Mouse (Mus musculus) heart, embryonic 11.5 days (tissue): ENCODE data around the gene AI481877. TPM values are rescaled to one million over a fixed set of nuclear protein-coding genes. Genes with fewer than 3 reads are reported as not detected.

ENCODE experiments used
- ATAC-seq: fragments of 200-750 bp; cut with Nextera tagmentation; replicated peaks from 2 replicates; pipeline ENCODE4 v1.8.0; 2017; ENCODE audit warnings: moderate library complexity; ENCODE audit not compliant: insufficient number of reproducible peaks, low FRiP score, low TSS enrichment
- H3K27ac ChIP-seq: fragments of 300-500 bp; sonication (generic); 2 replicates; pipeline ENCODE4 v1.5.1; 2014; ENCODE audit warnings: mild to moderate bottlenecking, low read depth, low read length
- H3K27me3 ChIP-seq: fragments of 300-500 bp; sonication (generic); 2 replicates; pipeline ENCODE4 v1.6.1; 2014; ENCODE audit warnings: mild to moderate bottlenecking, low read length, mixed read lengths; ENCODE audit not compliant: control insufficient read depth, insufficient read depth
- H3K36me3 ChIP-seq: fragments of 300-500 bp; sonication (generic); 2 replicates; pipeline ENCODE4 v1.6.1; 2014; ENCODE audit warnings: mild to moderate bottlenecking, low read length, moderate library complexity, mixed read lengths; ENCODE audit not compliant: control insufficient read depth, insufficient read depth
- H3K4me1 ChIP-seq: fragments of 300-500 bp; sonication (generic); 2 replicates; pipeline ENCODE4 v1.6.1; 2014; ENCODE audit warnings: low read length; ENCODE audit not compliant: control insufficient read depth, insufficient read depth
- H3K4me2 ChIP-seq: fragments of 300-500 bp; sonication (generic); 2 replicates; pipeline ENCODE4 v1.6.1; 2014; ENCODE audit warnings: mild to moderate bottlenecking, moderate library complexity
- H3K4me3 ChIP-seq: fragments of 300-500 bp; sonication (generic); 2 replicates; pipeline ENCODE4 v1.5.1; 2014; ENCODE audit warnings: low read depth, low read length
- H3K9ac ChIP-seq: fragments of 300-500 bp; sonication (generic); 2 replicates; pipeline ENCODE4 v1.6.1; 2014; ENCODE audit warnings: mild to moderate bottlenecking, low read depth, low read length, moderate library complexity
- H3K9me3 ChIP-seq: fragments of 300-500 bp; sonication (generic); replicated peaks from 2 replicates; pipeline ENCODE4 v1.6.1; 2016; ENCODE audit warnings: low read length; ENCODE audit not compliant: control insufficient read depth
- WGBS: fragments of 180-500 bp; shearing (Covaris S2); extraction: QIAGEN DNeasy Blood & Tissue Kit; methylation state at CpG from one replicate; pipeline ENCODE4 v1.1.7; 2014; ENCODE audit not compliant: insufficient replicate concordance; 5-methylcytosine and 5-hydroxymethylcytosine counted together
- polyA plus RNA-seq: library from polyadenylated mRNA; unstranded; fragments of >200 nt; fragmentation: Nextera tagmentation; extraction: Ambion mirVana; gene quantifications from 2 replicates; pipeline ENCODE4 v1.2.1, GENCODE M21; 2014

AI481877 gene
- polyA plus RNA-seq, 1 experiment from 2014 or later: not detected

DNA sequence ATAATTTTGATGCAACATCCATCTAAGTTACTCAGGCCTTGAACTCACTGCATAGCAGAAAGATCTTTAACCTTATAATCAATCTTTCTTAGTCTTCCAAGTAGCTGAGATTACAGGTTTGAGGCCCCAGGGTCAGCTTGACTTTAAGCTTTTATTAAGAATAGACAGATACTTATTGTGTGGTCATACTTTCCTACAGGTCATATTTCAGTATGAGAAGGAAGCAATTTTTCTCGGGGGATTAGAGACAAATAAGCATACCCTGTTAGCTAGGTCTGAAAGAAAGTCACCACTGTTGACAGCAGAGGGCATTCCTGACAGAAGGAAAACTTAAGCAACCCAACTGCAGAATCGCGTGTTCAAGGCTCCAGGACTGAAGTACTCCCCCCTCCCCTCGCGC lies 130.8 kb downstream of the AI481877 start:
- no peak overlapping the region for H3K4me2 ChIP-seq
- H3K9ac ChIP-seq: no peak overlapping the region
- ATAC-seq: no peak
- WGBS: 82% methylated on average over 5 of the region's 5 CpGs
- H3K36me3 ChIP-seq: no peaks in the 10 kb centered on the region
- H3K27ac ChIP-seq: no peak overlapping the region
- peaks cover 19% of the 10 kb centered on the region for H3K4me1 ChIP-seq
- H3K4me3 ChIP-seq: no peak overlapping the region
- no peaks in the 10 kb centered on the region for H3K27me3 ChIP-seq
- no peaks in the 10 kb centered on the region for H3K9me3 ChIP-seq

DNA sequence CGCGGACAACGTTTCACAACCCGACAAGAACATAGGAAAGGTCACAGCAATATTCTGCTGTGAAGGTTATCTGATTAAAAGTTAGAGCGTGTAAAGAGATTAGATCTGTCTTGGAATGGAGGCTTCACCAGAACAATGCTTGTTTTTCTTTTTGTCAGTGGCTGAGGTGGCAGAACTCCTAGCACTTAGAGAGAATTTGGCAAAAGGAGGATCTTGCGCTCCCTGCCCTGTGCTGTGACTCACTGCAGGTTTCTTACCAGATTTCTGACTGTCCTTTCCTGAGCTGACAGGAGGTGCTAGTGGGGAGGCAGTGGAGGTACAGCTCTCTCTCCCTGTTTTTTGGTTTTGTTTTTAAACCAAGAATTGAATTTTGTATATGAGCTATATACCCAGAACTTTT lies 131.8 kb downstream of the AI481877 start:
- ATAC-seq: no peak
- no peak overlapping the region for H3K9ac ChIP-seq
- no peaks in the 10 kb centered on the region for H3K36me3 ChIP-seq
- 65% methylated on average over 6 of the region's 6 CpGs for WGBS
- H3K9me3 ChIP-seq: no peaks in the 10 kb centered on the region
- no peaks in the 10 kb centered on the region for H3K27me3 ChIP-seq
- peaks cover 22% of the 10 kb centered on the region for H3K4me1 ChIP-seq
- no peak overlapping the region for H3K4me3 ChIP-seq
- no peak overlapping the region for H3K4me2 ChIP-seq
- no peak overlapping the region for H3K27ac ChIP-seq

- ATAC-seq: no peak
- no peak overlapping the region for H3K4me2 ChIP-seq
- peaks cover 20% of the 10 kb centered on the region for H3K4me1 ChIP-seq
- H3K4me3 ChIP-seq: no peak overlapping the region
- H3K36me3 ChIP-seq: no peaks in the 10 kb centered on the region
- no peaks in the 10 kb centered on the region for H3K9me3 ChIP-seq
- no peak overlapping the region for H3K9ac ChIP-seq
- no peak overlapping the region for H3K27ac ChIP-seq
- no peaks in the 10 kb centered on the region for H3K27me3 ChIP-seq
- 53% methylated on average over 8 of the region's 8 CpGs for WGBS
Measured at GRCm38 (mm10) chr4:59006211-59006610, 132.6 kb downstream of the AI481877 start.

GRCm38 (mm10) chr4:59003806-59004200 lies 135.0 kb downstream of the AI481877 start:
- H3K9me3 ChIP-seq: no peaks in the 10 kb centered on the region
- H3K4me2 ChIP-seq: peak overlapping the region; percentile 83
- no peaks in the 10 kb centered on the region for H3K36me3 ChIP-seq
- H3K27me3 ChIP-seq: no peaks in the 10 kb centered on the region
- ATAC-seq: no peak
- peak overlapping the region; percentile 95 for H3K4me3 ChIP-seq
- peak overlapping the region; percentile 96 for H3K9ac ChIP-seq
- no peak overlapping the region for H3K27ac ChIP-seq
- peaks cover 18% of the 10 kb centered on the region for H3K4me1 ChIP-seq
- 24% methylated on average over 7 of the region's 7 CpGs for WGBS

- H3K27me3 ChIP-seq: no peaks in the 10 kb centered on the region
- peak; percentile 98 for ATAC-seq
- peak within 1 kb of the TSS; percentile 95 for H3K4me3 ChIP-seq
- H3K36me3 ChIP-seq: no peaks in the 10 kb centered on the region
- H3K4me1 ChIP-seq: peaks cover 20% of the 10 kb centered on the region
- WGBS: under 1% methylated on average over 84 of the region's 89 CpGs
- peak within 1 kb of the TSS; percentile 86 for H3K27ac ChIP-seq
- peak within 1 kb of the TSS; percentile 96 for H3K9ac ChIP-seq
- no peaks in the 10 kb centered on the region for H3K9me3 ChIP-seq
- H3K4me2 ChIP-seq: peak within 1 kb of the TSS; percentile 83
Measured at GRCm38 (mm10) chr4:59002948-59003805, 135.6 kb downstream of the AI481877 start, which contains the start of gene Gm20503. Gene Gm20503 (plus strand): TSS chr4:59003210.

DNA sequence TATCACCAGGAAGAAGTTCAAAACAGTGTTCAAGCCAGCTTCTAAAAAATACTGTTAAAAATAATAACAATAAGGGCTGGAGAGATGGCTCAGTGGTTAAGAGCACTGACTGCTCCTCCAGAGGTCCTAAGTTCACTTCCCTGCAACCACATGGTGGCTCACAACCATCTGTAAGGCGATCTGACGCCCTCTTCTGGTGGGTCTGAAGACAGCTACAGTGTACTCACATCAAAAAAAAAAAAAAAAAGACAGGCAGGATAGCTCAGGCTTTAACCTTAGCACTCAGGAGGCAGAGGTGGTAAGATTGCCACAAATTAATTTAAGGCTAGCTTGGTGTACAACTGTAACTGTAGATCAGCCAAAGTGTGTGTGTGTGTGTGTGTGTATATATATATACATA lies 138.2 kb downstream of the AI481877 start:
- Histone ChIP-seq H3K27me3 (no peaks in the 10 kb centered on the region), H3K4me2 (no peak overlapping the region), H3K4me3 (no peak overlapping the region), H3K27ac (no peak overlapping the region), H3K9me3 (no peaks in the 10 kb centered on the region), H3K36me3 (no peaks in the 10 kb centered on the region), H3K9ac (no peak overlapping the region), H3K4me1 (peaks cover 20% of the 10 kb centered on the region)
- ATAC-seq: no peak
- WGBS: 2% methylated on average over 2 of the region's 2 CpGs

GRCm38 (mm10) chr4:58999686-59000085 lies 139.1 kb downstream of the AI481877 start:
- Histone ChIP-seq H3K9ac (no peak overlapping the region), H3K4me3 (no peak overlapping the region), H3K9me3 (no peaks in the 10 kb centered on the region), H3K4me1 (peaks cover 16% of the 10 kb centered on the region), H3K4me2 (no peak overlapping the region), H3K27me3 (no peaks in the 10 kb centered on the region), H3K27ac (no peak overlapping the region), H3K36me3 (no peaks in the 10 kb centered on the region)
- WGBS: 23% methylated on average over 2 of the region's 2 CpGs
- ATAC-seq: no peak

DNA sequence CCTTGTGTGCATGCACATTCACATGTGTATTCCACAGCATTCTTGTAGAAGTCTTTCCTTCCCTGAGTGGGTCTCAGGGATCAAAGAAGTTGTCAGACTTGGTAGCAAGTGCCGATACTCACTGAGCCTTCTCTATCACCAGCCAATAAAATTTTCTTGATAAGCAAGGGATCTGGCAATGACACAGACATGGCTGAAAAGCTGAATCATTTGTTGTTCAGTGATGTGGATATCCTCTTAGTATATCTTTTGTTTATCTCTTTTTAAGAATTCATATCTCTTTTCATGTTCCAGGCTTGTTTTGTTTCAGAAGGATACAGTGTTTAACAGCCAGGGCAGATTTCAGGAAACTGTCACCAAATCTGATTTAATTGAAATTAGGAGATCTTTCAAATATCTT lies 140.1 kb downstream of the AI481877 start:
- 73% methylated on average over 1 of the region's 1 CpGs for WGBS

GRCm38 (mm10) chr4:58997081-58997480 lies 141.7 kb downstream of the AI481877 start:
- Histone ChIP-seq H3K36me3 (no peaks in the 10 kb centered on the region), H3K9me3 (no peaks in the 10 kb centered on the region), H3K4me3 (no peak overlapping the region), H3K27me3 (no peaks in the 10 kb centered on the region), H3K9ac (no peak overlapping the region), H3K27ac (no peak overlapping the region), H3K4me1 (peaks cover 10% of the 10 kb centered on the region; the same call in 1 of the 2 replicates), H3K4me2 (no peak overlapping the region)
- no peak for ATAC-seq
- 48% methylated on average over 5 of the region's 5 CpGs for WGBS

More for the DNA sequence above, 140.1 kb downstream of the AI481877 start:
- H3K36me3 ChIP-seq: no peaks in the 10 kb centered on the region
- peaks cover 9% of the 10 kb centered on the region; the same call in 1 of the 2 replicates for H3K4me1 ChIP-seq
- no peaks in the 10 kb centered on the region for H3K27me3 ChIP-seq
- H3K4me2 ChIP-seq: no peak overlapping the region
- H3K9me3 ChIP-seq: no peaks in the 10 kb centered on the region
- H3K4me3 ChIP-seq: no peak overlapping the region
- ATAC-seq: no peak
- H3K9ac ChIP-seq: no peak overlapping the region
- H3K27ac ChIP-seq: no peak overlapping the region
